ENCODE assay signal across 14 mouse cellular contexts in genomic region chr7:143713421-143713820, GRCm38 (mm10). TPM values are rescaled to one million over a fixed set of nuclear protein-coding genes. Genes with fewer than 3 reads are reported as not detected.
A peak's percentile ranks its signal among the peaks of the same experiment; 100 is the strongest.
DNase-seq lines count a peak whose midpoint lies in the region; ATAC-seq lines count a peak whose summit lies in the region.
"Had no signal": no experiment of that assay in that cellular context is flagged by ENCODE, and none has a peak within 500 bp of the region (broad histone marks: within the 10 kb centered on the region; RNA-seq: fewer than 3 reads in every experiment).

No protein-coding gene starts in this region.

- no peaks in the 10 kb centered on the region for H3K9me3 ChIP-seq in hindbrain, embryonic 14.5 days (ENCODE audit: control insufficient read depth, low read length)
- no peaks in the 10 kb centered on the region for H3K9me3 ChIP-seq in hindbrain, embryonic 11.5 days (ENCODE audit: control insufficient read depth, low read length)
- H3K9me3 ChIP-seq: forebrain, embryonic 12.5 days had no signal

- no peak overlapping the region for H3K4me2 ChIP-seq in hindbrain, embryonic 14.5 days (replicated peaks)
- no peak overlapping the region for H3K4me2 ChIP-seq in hindbrain, embryonic 11.5 days (replicated peaks; ENCODE audit: low read depth, low read length)
- H3K4me2 ChIP-seq: forebrain, embryonic 12.5 days had no signal

- no peak overlapping the region for H3K4me3 ChIP-seq in hindbrain, embryonic 14.5 days (replicated peaks; ENCODE audit: low read length)
- H3K4me3 ChIP-seq in hindbrain, embryonic 11.5 days (ENCODE audit: low read depth, low read length), result no peak overlapping the region
- no peak overlapping the region for H3K4me3 ChIP-seq in macrophage (ENCODE audit: inconsistent target)
- H3K4me3 ChIP-seq: forebrain, embryonic 12.5 days had no signal

- H3K27me3 ChIP-seq in hindbrain, embryonic 14.5 days (ENCODE audit: control insufficient read depth, insufficient read depth, low read length), result no peaks in the 10 kb centered on the region
- H3K27me3 ChIP-seq in hindbrain, embryonic 11.5 days (ENCODE audit: control insufficient read depth, insufficient read depth, low read length), result no peaks in the 10 kb centered on the region
- H3K27me3 ChIP-seq: forebrain, embryonic 12.5 days had no signal

- 78% methylated on average over 4 of the region's 4 CpGs for WGBS in hindbrain, embryonic 14.5 days
- 75% methylated on average over 4 of the region's 4 CpGs for WGBS in hindbrain, embryonic 11.5 days
- WGBS in macrophage (ENCODE audit: missing documents), result 27% methylated on average over 4 of the region's 4 CpGs

- no peak overlapping the region for H3K9ac ChIP-seq in hindbrain, embryonic 14.5 days
- no peak overlapping the region for H3K9ac ChIP-seq in hindbrain, embryonic 11.5 days (ENCODE audit: low read depth, low read length)
- H3K9ac ChIP-seq: forebrain, embryonic 12.5 days had no signal

- ATAC-seq in hindbrain, embryonic 14.5 days (ENCODE audit: low FRiP score), result 0 out of 2 replicates have a peak, but pooled peaks have one; percentile 3
- ATAC-seq in hindbrain, embryonic 11.5 days (ENCODE audit: low FRiP score), result no peak
- ATAC-seq: hindbrain, embryonic 16.5 days had no signal

- no peaks in the 10 kb centered on the region for H3K79me2 ChIP-seq in macrophage (ENCODE audit: inconsistent target)

- H3K4me1 ChIP-seq in hindbrain, embryonic 14.5 days (replicated peaks; ENCODE audit: control insufficient read depth, insufficient read depth, low read length), result no peaks in the 10 kb centered on the region
- no peaks in the 10 kb centered on the region for H3K4me1 ChIP-seq in hindbrain, embryonic 11.5 days (replicated peaks; ENCODE audit: control insufficient read depth, insufficient read depth, low read length)

- H3K36me3 ChIP-seq in hindbrain, embryonic 14.5 days (replicated peaks; ENCODE audit: control insufficient read depth, insufficient read depth), result peaks cover 47% of the 10 kb centered on the region
- H3K36me3 ChIP-seq in hindbrain, embryonic 11.5 days (ENCODE audit: control insufficient read depth, insufficient read depth, low read length), result no peaks in the 10 kb centered on the region
- no peaks in the 10 kb centered on the region for H3K36me3 ChIP-seq in macrophage (ENCODE audit: inconsistent target)

- no peak overlapping the region for H3K27ac ChIP-seq in hindbrain, embryonic 14.5 days
- no peak overlapping the region for H3K27ac ChIP-seq in hindbrain, embryonic 11.5 days (ENCODE audit: low read depth, low read length)
- peak overlapping the region; percentile 8; the same call in 1 of the 2 replicates for H3K27ac ChIP-seq in macrophage
- H3K27ac ChIP-seq: forebrain, embryonic 12.5 days had no signal

- no peak for DNase-seq in hindbrain, embryonic 14.5 days (ENCODE audit: low spot score)
- no peak for DNase-seq in hindbrain, embryonic 11.5 days (ENCODE audit: low spot score)
- DNase-seq in thymus, postnatal 4 days, result peak; percentile 19
- DNase-seq in thymus, adult 18-20 months, result no peak
- DNase-seq in frontal cortex, postnatal 36 days (ENCODE audit: low spot score in 2 of 2), result no peak
- no peak for DNase-seq in adrenal gland, adult 2 months
- no peak for DNase-seq in cerebellum, adult 9-11 months
- DNase-seq: gastrocnemius, postnatal 36 days; left cerebral cortex, postnatal 4 days had no signal

RNA-seq across cellular contexts. Expression of gene Tnfrsf23, which starts 27.7 kb away (rescaled TPM):
- 0.64 and 0.80 TPM in 2 replicates for polyA plus RNA-seq in hindbrain, embryonic 14.5 days (2014; fragmentation: Nextera tagmentation; extraction: Ambion mirVana)
- polyA plus RNA-seq in hindbrain, embryonic 11.5 days (2014; fragmentation: Nextera tagmentation; extraction: Ambion mirVana), result 0.40 and 0.49 TPM in 2 replicates
- total RNA-seq in macrophage (2018; cell fraction: chromatin; rRNA removed), result 10 to 100 TPM in 6 of 26 experiments, 1 to 10 TPM in 16, under 1 TPM in 4; 0.58 to 19.7 (median 4.6) TPM
- 10 to 100 TPM in 9 of 26 experiments, 1 to 10 TPM in 17; 3.5 to 15.1 (median 9.5) TPM for total RNA-seq in macrophage (2018; cell fraction: cytosol; rRNA removed)
- 10 to 100 TPM in 6 of 26 experiments, 1 to 10 TPM in 20; 2.0 to 22.6 (median 6.8) TPM for total RNA-seq in macrophage (2018; cell fraction: nucleus; rRNA removed)
- 11.0 to 17.9 TPM (median 11.0 TPM) in 3 replicates for polyA plus RNA-seq in macrophage (2018)
- total RNA-seq in adrenal gland, adult 2 months (2021), result 1 to 10 TPM; 3.1 to 4.4 TPM
- polyA plus RNA-seq in adrenal gland, adult 2 months (2012; rRNA removed), result 1.3 TPM in 2 replicates
- total RNA-seq: megakaryocyte-erythroid progenitor cell, adult 5-6 weeks had no signal

RNA-seq across cellular contexts. Expression of gene Osbpl5, which starts 43.4 kb away (rescaled TPM):
- 35.0 and 38.1 TPM in 2 replicates for polyA plus RNA-seq in hindbrain, embryonic 14.5 days (2014; fragmentation: Nextera tagmentation; extraction: Ambion mirVana)
- polyA plus RNA-seq in hindbrain, embryonic 11.5 days (2014; fragmentation: Nextera tagmentation; extraction: Ambion mirVana), result 13.7 and 14.6 TPM in 2 replicates
- 10 to 100 TPM in 3 of 26 experiments, 1 to 10 TPM in 22, under 1 TPM in 1; 0.88 to 10.9 (median 4.8) TPM for total RNA-seq in macrophage (2018; cell fraction: chromatin; rRNA removed)
- 1 to 10 TPM in 24 of 26 experiments, under 1 TPM in 2; 0.80 to 2.2 (median 1.4) TPM for total RNA-seq in macrophage (2018; cell fraction: cytosol; rRNA removed)
- total RNA-seq in macrophage (2018; cell fraction: nucleus; rRNA removed), result 1 to 10 TPM in 24 of 26 experiments, under 1 TPM in 2; 0.78 to 6.3 (median 3.1) TPM
- 1.00 to 1.6 TPM (median 1.2 TPM) in 3 replicates for polyA plus RNA-seq in macrophage (2018)
- 10 to 100 TPM; 25.8 to 47.4 TPM for total RNA-seq in adrenal gland, adult 2 months (2021)
- polyA plus RNA-seq in adrenal gland, adult 2 months (2012; rRNA removed), result 28.1 and 28.2 TPM in 2 replicates

RNA-seq across cellular contexts. Expression of gene Mrgprg, which starts 53.4 kb away (rescaled TPM):
- polyA plus RNA-seq in hindbrain, embryonic 14.5 days (2014; fragmentation: Nextera tagmentation; extraction: Ambion mirVana), result not detected in 2 replicates
- polyA plus RNA-seq in hindbrain, embryonic 11.5 days (2014; fragmentation: Nextera tagmentation; extraction: Ambion mirVana), result not detected in 2 replicates
- not detected for total RNA-seq in macrophage (2018; cell fraction: chromatin; rRNA removed)
- not detected for total RNA-seq in macrophage (2018; cell fraction: cytosol; rRNA removed)
- not detected for total RNA-seq in macrophage (2018; cell fraction: nucleus; rRNA removed)
- polyA plus RNA-seq in macrophage (2018), result not detected in 3 replicates
- 1 to 10 TPM; 1.1 to 2.9 TPM for total RNA-seq in adrenal gland, adult 2 months (2021)
- polyA plus RNA-seq in adrenal gland, adult 2 months (2012; rRNA removed), result 1.5 and 3.7 TPM in 2 replicates
- total RNA-seq: gastrocnemius, postnatal 36 days; left cerebral cortex, postnatal 4 days; megakaryocyte-erythroid progenitor cell, adult 5-6 weeks had no signal
- polyA plus RNA-seq: forebrain, embryonic 12.5 days; hindbrain, embryonic 16.5 days; neural tube, embryonic 11.5 days had no signal
